Mouse (Mus musculus): ENCODE measurements around the gene Tat.

The Tat gene

GRCm38 (mm10) chr8:110039659-110040058, 49.4 kb downstream of the Tat start, which contains the start of gene Chst4:
Gene Chst4, minus strand, starts transcription at chr8:110039740.
- no peak for DNase-seq (ENCODE audit: low spot score)

GRCm38 (mm10) chr8:110040509-110040908, 50.3 kb downstream of the Tat start:
- DNase-seq (ENCODE audit: low spot score), result no peak

All from ovary, postnatal 10 days (tissue).